In genomic region chr15:62395377-62395776, GRCm38 (mm10) we compare ENCODE assay signal across 22 mouse cellular contexts.
DNase-seq lines count a peak whose midpoint lies in the region; ATAC-seq lines count a peak whose summit lies in the region.
"Had no signal": no experiment of that assay in that cellular context is flagged by ENCODE, and none has a peak within 500 bp of the region (broad histone marks: within the 10 kb centered on the region; RNA-seq: fewer than 3 reads in every experiment).

No protein-coding gene starts in this region.

- no peak overlapping the region for H3K4me3 ChIP-seq in forebrain, embryonic 10.5 days
- H3K4me3 ChIP-seq: embryonic facial prominence, embryonic 13.5 days; embryonic facial prominence, embryonic 15.5 days; erythroblast, embryonic 14.5 days; forebrain, embryonic 13.5 days; forebrain, embryonic 15.5 days had no signal

- no peak overlapping the region for H3K27ac ChIP-seq in forebrain, embryonic 10.5 days
- H3K27ac ChIP-seq: embryonic facial prominence, embryonic 13.5 days; embryonic facial prominence, embryonic 15.5 days; forebrain, embryonic 13.5 days; forebrain, embryonic 15.5 days had no signal

- 91% methylated on average over 2 of the region's 2 CpGs for WGBS in forebrain, embryonic 10.5 days

- DNase-seq in A20 (ENCODE audit: low read depth, low spot score): peak; percentile 45
- peak; percentile 33 to 41 for DNase-seq in B cell, adult 2 months
- DNase-seq in forebrain, embryonic 10.5 days (ENCODE audit: extremely low spot score, low spot score): no peak
- no peak for DNase-seq in kidney, adult 9 months
- DNase-seq: adrenal gland, adult 2 months; adrenal gland, postnatal 10 days; adrenal gland, postnatal 25 days; cerebellum, adult 11 months; cerebellum, adult 18-20 months; cerebellum, adult 8-10 months; cerebellum, adult 9-11 months; cerebellum, postnatal 14 days; cerebellum, postnatal 36 days; embryo, embryonic 11 days; forebrain, postnatal 0 days had no signal

- H3K4me1 ChIP-seq in forebrain, embryonic 10.5 days: no peaks in the 10 kb centered on the region
- H3K4me1 ChIP-seq: embryonic facial prominence, embryonic 13.5 days; embryonic facial prominence, embryonic 15.5 days; forebrain, embryonic 13.5 days; forebrain, embryonic 15.5 days had no signal

- H3K9me3 ChIP-seq in forebrain, embryonic 10.5 days: no peaks in the 10 kb centered on the region
- H3K9me3 ChIP-seq: embryonic facial prominence, embryonic 13.5 days; embryonic facial prominence, embryonic 15.5 days; forebrain, embryonic 13.5 days; forebrain, embryonic 15.5 days had no signal

- peak; percentile 56; the same call in 1 of the 2 replicates for ATAC-seq in neutrophil, adult 5-6 weeks (ENCODE audit: extremely low read depth, insufficient number of reproducible peaks, low FRiP score, poor library complexity, severe bottlenecking)
- no peak for ATAC-seq in CD4-positive, CD25-positive, alpha-beta regulatory T cell, adult 4 months
- ATAC-seq: forebrain, embryonic 13.5 days; forebrain, embryonic 15.5 days; forebrain, postnatal 0 days had no signal

- no peaks in the 10 kb centered on the region for H3K36me3 ChIP-seq in forebrain, embryonic 10.5 days (replicated peaks)
- H3K36me3 ChIP-seq: embryonic facial prominence, embryonic 13.5 days; embryonic facial prominence, embryonic 15.5 days; forebrain, embryonic 15.5 days had no signal

- H3K27me3 ChIP-seq in forebrain, embryonic 10.5 days (ENCODE audit: poor library complexity, severe bottlenecking): no peaks in the 10 kb centered on the region
- H3K27me3 ChIP-seq: embryonic facial prominence, embryonic 13.5 days; embryonic facial prominence, embryonic 15.5 days; forebrain, embryonic 13.5 days; forebrain, embryonic 15.5 days had no signal

Comparison
In these comparisons a context has a peak if more than half of its experiments do, and no peak if none do; other contexts are left out.
1. DNase-seq: peak in A20 (single experiment) and B cell, adult 2 months (2 of 2); none in forebrain, embryonic 10.5 days (single experiment) and kidney, adult 9 months (single experiment).